Mouse (Mus musculus): ENCODE results near the gene Slc16a6. TPM values are rescaled to one million over a fixed set of nuclear protein-coding genes. Genes with fewer than 3 reads are reported as not detected.
A peak's percentile ranks its signal among the peaks of the same experiment; 100 is the strongest.
"Not testable (repeated sequence)": the region's sequence is repeated elsewhere in the genome, so short reads cannot be mapped to it uniquely, and the experiment has no call there.

Gene Slc16a6
- total and polyA plus RNA-seq, 2 experiments = 1.4 to 2.2 TPM

DNA sequence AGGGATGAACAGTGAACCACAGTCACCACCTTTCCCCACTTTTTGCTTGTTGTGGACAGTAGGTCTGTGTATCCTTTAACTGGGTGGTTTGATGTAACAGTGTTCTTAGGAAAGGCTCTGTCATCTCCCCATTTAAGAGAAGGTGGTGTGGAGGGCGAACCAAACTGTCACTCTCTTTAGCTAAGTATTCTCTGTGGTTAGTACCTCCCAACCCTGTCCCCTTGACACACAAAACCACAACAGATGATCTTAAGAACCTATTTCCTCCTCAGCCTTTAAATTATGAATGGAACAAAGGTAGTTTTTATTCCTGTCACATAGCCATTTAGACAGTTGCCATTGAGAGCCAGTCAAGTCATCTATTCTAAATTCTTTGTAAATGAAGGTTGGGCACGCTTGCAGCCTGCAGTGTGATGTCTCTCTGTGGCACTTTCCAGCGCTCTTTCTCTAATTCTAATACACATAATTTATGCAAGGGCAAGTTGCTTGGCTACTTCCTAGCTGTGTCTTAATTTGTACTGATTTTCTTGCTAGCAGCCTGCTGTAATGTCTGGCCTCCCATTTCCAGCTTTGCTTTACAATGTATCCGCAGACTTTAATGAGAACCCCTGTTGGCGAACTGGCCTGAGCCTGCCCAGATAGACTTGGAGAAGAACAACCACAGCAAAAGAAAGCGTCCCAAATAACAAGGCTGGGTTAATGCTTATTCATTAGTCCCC lies 23.8 kb upstream of the Slc16a6 start:
- Histone ChIP-seq H3K79me2 (ENCODE audit: control insufficient read depth, insufficient read depth, low read length) (no peaks in the 10 kb centered on the region), H3K27ac (replicated peaks; ENCODE audit: insufficient read depth, low read depth, low read length) (no peak overlapping the region), H3K36me3 (ENCODE audit: control insufficient read depth, insufficient read depth, low read length) (no peaks in the 10 kb centered on the region), H3K27me3 (ENCODE audit: control insufficient read depth, insufficient read depth, low read length) (no peaks in the 10 kb centered on the region), H3K9ac (ENCODE audit: low read depth, low read length) (no peak overlapping the region), H3K4me1 (ENCODE audit: control insufficient read depth, insufficient read depth, low read length) (peaks cover 25% of the 10 kb centered on the region), H3K4me3 (ENCODE audit: insufficient read depth, low read depth, low read length) (no peak overlapping the region)
- TF ChIP-seq POLR2A (IDR thresholded peaks at IDR 0.05; ENCODE audit: extremely low read depth, insufficient read depth, low read length) = no peak
- no peak for TF ChIP-seq CTCF (IDR thresholded peaks at IDR 0.05; ENCODE audit: low read depth, low read length)
- WGBS = 96% methylated on average over 6 of the region's 6 CpGs
- no peak for DNase-seq (ENCODE audit: extremely low read depth, low read depth, low spot score)

DNA sequence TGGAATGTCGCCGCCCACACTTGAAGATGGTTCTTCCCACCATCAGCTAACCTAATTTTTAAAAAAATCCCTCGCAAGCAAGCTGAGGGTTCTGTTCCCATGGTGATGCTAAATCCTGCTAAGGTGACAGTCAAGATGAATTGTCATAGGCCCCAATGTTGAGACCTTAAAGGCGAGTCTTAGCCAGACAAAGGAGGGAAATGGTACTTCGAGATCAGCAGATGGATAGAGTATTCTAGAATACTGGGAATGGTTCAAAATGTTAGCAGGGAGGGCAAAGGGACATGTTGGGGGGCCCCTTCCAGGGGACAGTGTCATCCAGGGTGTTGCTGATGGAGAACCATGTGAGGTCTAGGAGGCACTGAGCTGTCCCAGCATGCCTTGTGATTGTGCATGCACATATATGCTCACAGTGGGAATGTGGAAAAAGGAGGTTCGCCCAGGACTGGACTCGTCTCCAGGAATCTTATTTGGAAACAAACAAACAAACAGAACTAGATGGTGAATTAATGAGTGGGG lies 23.1 kb upstream of the Slc16a6 start:
- peaks cover 25% of the 10 kb centered on the region for H3K4me1 ChIP-seq (ENCODE audit: control insufficient read depth, insufficient read depth, low read length)
- H3K36me3 ChIP-seq (ENCODE audit: control insufficient read depth, insufficient read depth, low read length) = no peaks in the 10 kb centered on the region
- WGBS = 60% methylated on average over 7 of the region's 7 CpGs
- no peak overlapping the region for H3K9ac ChIP-seq (ENCODE audit: low read depth, low read length)
- TF ChIP-seq POLR2A (IDR thresholded peaks at IDR 0.05; ENCODE audit: extremely low read depth, insufficient read depth, low read length) = no peak
- no peak for TF ChIP-seq CTCF (IDR thresholded peaks at IDR 0.05; ENCODE audit: low read depth, low read length)
- H3K79me2 ChIP-seq (ENCODE audit: control insufficient read depth, insufficient read depth, low read length) = no peaks in the 10 kb centered on the region
- no peaks in the 10 kb centered on the region for H3K27me3 ChIP-seq (ENCODE audit: control insufficient read depth, insufficient read depth, low read length)
- H3K4me3 ChIP-seq (ENCODE audit: insufficient read depth, low read depth, low read length) = no peak overlapping the region
- no peak overlapping the region for H3K27ac ChIP-seq (replicated peaks; ENCODE audit: insufficient read depth, low read depth, low read length)
- DNase-seq (ENCODE audit: extremely low read depth, low read depth, low spot score) = no peak

DNA sequence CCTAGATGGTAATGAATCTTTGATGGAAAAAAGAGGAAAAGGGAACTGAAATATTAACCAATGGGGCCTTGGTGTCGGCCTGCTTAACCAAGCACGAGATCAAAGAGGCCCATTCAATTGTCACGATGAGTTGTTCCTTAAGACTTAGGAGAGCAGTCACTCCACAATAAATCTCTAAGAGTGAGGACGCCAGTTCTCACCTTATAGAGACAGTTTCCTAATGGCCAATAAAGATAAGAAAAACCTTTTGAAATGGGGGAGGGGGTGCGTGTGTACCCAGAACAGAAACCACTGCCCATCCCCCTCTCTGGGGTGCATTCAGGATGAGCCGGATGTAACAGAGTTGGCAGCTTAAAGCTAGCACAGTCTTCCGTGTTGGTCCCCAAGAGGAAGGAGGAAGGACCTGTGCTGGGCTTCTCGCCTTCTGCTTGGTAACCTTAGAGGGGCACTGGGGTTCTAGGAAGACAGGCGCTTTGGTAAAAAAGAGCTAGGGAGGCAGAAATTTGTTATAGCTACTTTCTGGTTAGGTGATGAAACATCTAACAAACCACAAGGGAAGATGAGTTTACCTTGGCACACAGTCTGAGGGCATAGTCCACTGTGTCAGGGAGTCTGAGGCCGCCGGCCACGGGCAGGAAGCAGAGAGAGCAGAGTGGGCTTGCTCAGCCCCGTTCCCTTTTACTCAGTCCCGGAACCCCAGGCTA lies 22.5 kb upstream of the Slc16a6 start:
- TF ChIP-seq POLR2A (IDR thresholded peaks at IDR 0.05; ENCODE audit: extremely low read depth, insufficient read depth, low read length) (no peak), CTCF (IDR thresholded peaks at IDR 0.05; ENCODE audit: low read depth, low read length) (no peak)
- peak; percentile 88 for DNase-seq (ENCODE audit: extremely low read depth, low read depth, low spot score)
- no peak overlapping the region for H3K9ac ChIP-seq (ENCODE audit: low read depth, low read length)
- peak overlapping the region; percentile 79 for H3K27ac ChIP-seq (replicated peaks; ENCODE audit: insufficient read depth, low read depth, low read length)
- WGBS = 4% methylated on average over 14 of the region's 14 CpGs
- no peaks in the 10 kb centered on the region for H3K36me3 ChIP-seq (ENCODE audit: control insufficient read depth, insufficient read depth, low read length)
- H3K4me1 ChIP-seq (ENCODE audit: control insufficient read depth, insufficient read depth, low read length) = peaks cover 25% of the 10 kb centered on the region
- no peaks in the 10 kb centered on the region for H3K27me3 ChIP-seq (ENCODE audit: control insufficient read depth, insufficient read depth, low read length)
- H3K4me3 ChIP-seq (ENCODE audit: insufficient read depth, low read depth, low read length) = no peak overlapping the region
- H3K79me2 ChIP-seq (ENCODE audit: control insufficient read depth, insufficient read depth, low read length) = no peaks in the 10 kb centered on the region

DNA sequence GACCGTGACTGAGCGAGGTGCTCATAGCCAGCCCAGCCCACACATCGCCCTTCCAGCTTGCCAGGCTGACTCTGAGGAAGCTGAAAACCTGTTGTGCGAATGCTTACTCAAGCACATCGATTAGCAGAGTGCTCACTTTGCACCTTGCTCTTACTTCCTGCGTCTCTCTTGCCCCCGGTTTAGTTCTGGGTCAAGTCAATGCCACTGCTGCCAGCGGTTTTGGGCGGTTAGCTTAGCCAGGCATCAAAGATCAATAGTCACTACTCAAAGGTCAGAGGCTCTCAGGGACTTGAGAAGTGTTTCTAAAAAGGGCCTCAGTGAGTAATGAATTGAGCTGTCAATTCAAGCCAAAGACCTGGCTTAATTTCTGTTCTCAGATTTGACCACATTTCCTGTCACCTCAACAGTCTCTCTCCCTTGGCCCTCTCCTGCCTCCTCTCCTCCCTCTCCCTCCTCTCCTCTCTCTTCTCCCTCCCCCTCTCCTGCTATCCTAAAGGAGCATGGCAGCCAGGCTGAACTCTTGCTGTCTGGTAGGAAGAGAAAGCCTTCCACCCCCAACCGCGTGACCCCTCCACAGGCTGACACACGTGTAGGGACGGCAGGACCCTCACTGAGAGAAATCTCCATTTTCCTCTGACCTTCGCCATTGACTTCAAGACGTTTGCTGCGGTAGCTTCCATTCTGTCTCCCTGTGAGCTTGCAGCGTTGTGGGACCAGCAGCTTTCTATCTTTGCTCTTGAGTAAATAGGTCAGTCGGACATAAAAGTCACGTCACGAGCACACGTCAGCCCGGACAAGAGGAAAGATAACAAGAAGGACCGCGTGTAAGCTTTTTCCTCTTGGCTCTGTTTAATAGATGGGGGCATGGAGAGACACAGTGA lies 21.7 kb upstream of the Slc16a6 start:
- Histone ChIP-seq H3K79me2 (ENCODE audit: control insufficient read depth, insufficient read depth, low read length) (no peaks in the 10 kb centered on the region), H3K36me3 (ENCODE audit: control insufficient read depth, insufficient read depth, low read length) (no peaks in the 10 kb centered on the region), H3K4me1 (ENCODE audit: control insufficient read depth, insufficient read depth, low read length) (peaks cover 22% of the 10 kb centered on the region), H3K27ac (replicated peaks; ENCODE audit: insufficient read depth, low read depth, low read length) (peak overlapping the region; percentile 79), H3K27me3 (ENCODE audit: control insufficient read depth, insufficient read depth, low read length) (no peaks in the 10 kb centered on the region), H3K4me3 (ENCODE audit: insufficient read depth, low read depth, low read length) (no peak overlapping the region), H3K9ac (ENCODE audit: low read depth, low read length) (peak overlapping the region; percentile 18; the same call in 1 of the 2 replicates)
- peak; percentile 98 for DNase-seq (ENCODE audit: extremely low read depth, low read depth, low spot score)
- WGBS = 13% methylated on average over 24 of the region's 24 CpGs
- TF ChIP-seq POLR2A (IDR thresholded peaks at IDR 0.05; ENCODE audit: extremely low read depth, insufficient read depth, low read length) (no peak), CTCF (IDR thresholded peaks at IDR 0.05; ENCODE audit: low read depth, low read length) (no peak)

DNA sequence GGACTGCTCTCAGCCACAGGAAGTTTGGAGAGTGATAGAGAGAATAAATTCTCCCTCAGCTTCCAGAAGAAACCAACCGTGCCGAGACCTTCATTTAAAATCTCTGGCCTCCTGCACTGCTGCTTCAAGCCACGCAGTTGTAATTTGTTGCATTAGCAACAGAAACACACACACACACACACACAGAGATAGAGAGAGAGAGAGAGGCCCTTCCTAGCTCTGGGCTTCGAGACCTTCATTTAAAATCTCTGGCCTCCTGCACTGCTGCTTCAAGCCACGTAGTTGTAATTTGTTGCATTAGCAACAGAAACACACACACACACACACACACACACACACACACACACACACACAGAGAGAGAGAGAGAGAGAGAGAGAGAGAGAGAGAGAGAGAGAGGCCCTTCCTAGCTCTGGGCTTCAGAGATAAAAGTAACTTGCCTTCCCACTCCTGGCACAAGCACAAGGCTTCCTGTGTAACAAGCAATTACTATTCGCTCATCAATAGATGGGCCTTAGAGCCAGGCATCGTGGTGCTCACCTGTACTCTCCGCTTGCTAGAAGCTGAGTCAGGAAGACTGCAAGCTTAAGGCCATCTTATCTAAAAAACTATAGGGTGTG lies 19.6 kb upstream of the Slc16a6 start:
- DNase-seq (ENCODE audit: extremely low read depth, low read depth, low spot score); H3K4me3 ChIP-seq (ENCODE audit: insufficient read depth, low read depth, low read length); H3K9ac ChIP-seq (ENCODE audit: low read depth, low read length): not testable (repeated sequence)

More for the DNA sequence above, 19.6 kb upstream of the Slc16a6 start:
- H3K36me3 ChIP-seq (ENCODE audit: control insufficient read depth, insufficient read depth, low read length); H3K27me3 ChIP-seq (ENCODE audit: control insufficient read depth, insufficient read depth, low read length); H3K79me2 ChIP-seq (ENCODE audit: control insufficient read depth, insufficient read depth, low read length); H3K27ac ChIP-seq (replicated peaks; ENCODE audit: insufficient read depth, low read depth, low read length): not testable (repeated sequence)
- H3K4me1 ChIP-seq (ENCODE audit: control insufficient read depth, insufficient read depth, low read length) = peaks cover 23% of the 10 kb centered on the region
- 63% methylated on average over 8 of the region's 8 CpGs for WGBS

Measured in liver, adult 2 months (tissue).